Mouse (Mus musculus): ENCODE data around the gene Atp1a2.

- no peak for TF ChIP-seq UBTF (IDR thresholded peaks at IDR 0.05; ENCODE audit: low read depth, low read length)
- TF ChIP-seq GABPA (IDR thresholded peaks at IDR 0.05; ENCODE audit: insufficient replicate concordance, low read depth, low read length) = no peak
- TF ChIP-seq TBP (conservative IDR thresholded peaks at IDR 0.05; ENCODE audit: low read depth, low read length) = no peak
- TF ChIP-seq POLR2AphosphoS2 (IDR thresholded peaks at IDR 0.05; ENCODE audit: low read depth, low read length) = no peak
- no peak for TF ChIP-seq CTCF (conservative IDR thresholded peaks at IDR 0.05 in 1 of 2, IDR thresholded peaks at IDR 0.05 in 1 of 2; ENCODE audit: low read depth in 2 of 2, low read length in 2 of 2)
- no peak for TF ChIP-seq ZC3H11A (IDR thresholded peaks at IDR 0.05; ENCODE audit: low read depth, low read length)
- no peak for TF ChIP-seq ELF1 (IDR thresholded peaks at IDR 0.05; ENCODE audit: low read depth, low read length)
- no peak for TF ChIP-seq MAZ (IDR thresholded peaks at IDR 0.05; ENCODE audit: low read depth, low read length)
- TF ChIP-seq HCFC1 (IDR thresholded peaks at IDR 0.05; ENCODE audit: low read depth, low read length) = no peak
- no peak for TF ChIP-seq MXI1 (IDR thresholded peaks at IDR 0.05; ENCODE audit: low read depth, low read length)
- no peak for TF ChIP-seq MAFK (IDR thresholded peaks at IDR 0.05; ENCODE audit: insufficient replicate concordance, low read length)
- no peak for TF ChIP-seq EP300 (IDR thresholded peaks at IDR 0.05; ENCODE audit: low read length)
Measured at GRCm38 (mm10) chr1:172302851-172303250, 5.0 kb upstream of the Atp1a2 start.

All from CH12.LX (cell line).